Mouse (Mus musculus): ENCODE data around the gene Gm20696. TPM values are rescaled to one million over a fixed set of nuclear protein-coding genes. Genes with fewer than 3 reads are reported as not detected.

Gene Gm20696
- total and polyA plus RNA-seq, 2 experiments from 2014 or later, result 2.5 to 3.6 TPM

- Histone ChIP-seq H3K4me1 (ENCODE audit: insufficient read depth, low read length) (no peaks in the 10 kb centered on the region; the same call in 1 of the 2 replicates), H3K27ac (no peak overlapping the region), H3K27me3 (ENCODE audit: insufficient read depth, low read length) (no peaks in the 10 kb centered on the region), H3K4me2 (ENCODE audit: low read depth, low read length) (no peak overlapping the region), H3K9me3 (ENCODE audit: low read length) (no peaks in the 10 kb centered on the region), H3K4me3 (ENCODE audit: low read length) (no peak overlapping the region), H3K36me3 (ENCODE audit: insufficient read depth, low read length) (no peaks in the 10 kb centered on the region), H3K9ac (replicated peaks; ENCODE audit: low read length) (no peak overlapping the region)
- 37% methylated on average over 7 of the region's 7 CpGs for WGBS
- DNase-seq (ENCODE audit: low spot score) (peak; percentile 61), ATAC-seq (no peak)
- TF ChIP-seq CTCF (IDR thresholded peaks at IDR 0.05; ENCODE audit: low read depth), result no peak
Measured at GRCm38 (mm10) chr6:99463906-99464305, 202.7 kb downstream of the Gm20696 start.

DNA sequence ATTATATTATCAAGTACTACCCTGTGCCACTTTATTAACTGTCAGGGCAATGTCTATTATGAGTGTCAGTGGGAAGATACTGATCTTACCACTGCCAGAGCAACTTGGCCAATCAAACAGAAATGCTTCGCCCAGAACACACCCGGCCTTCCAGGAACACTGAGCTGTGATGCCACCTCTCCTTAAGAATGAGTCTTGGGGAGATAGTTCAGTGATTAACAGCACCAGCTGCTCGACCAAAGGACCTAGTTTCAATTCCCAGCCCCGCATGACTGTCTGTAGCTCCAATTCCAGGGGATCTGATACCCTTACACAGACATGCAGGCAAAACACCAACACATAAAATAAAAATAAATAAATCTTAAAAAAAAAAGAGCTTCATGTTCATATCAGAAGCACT is 207.8 kb downstream of the Gm20696 start:
- H3K27ac ChIP-seq, result no peak overlapping the region
- no peaks in the 10 kb centered on the region for H3K36me3 ChIP-seq (ENCODE audit: insufficient read depth, low read length)
- DNase-seq (ENCODE audit: low spot score), result no peak
- no peak overlapping the region for H3K4me3 ChIP-seq (ENCODE audit: low read length)
- WGBS, result 89% methylated on average over 4 of the region's 4 CpGs
- no peaks in the 10 kb centered on the region for H3K27me3 ChIP-seq (ENCODE audit: insufficient read depth, low read length)
- H3K9me3 ChIP-seq (ENCODE audit: low read length), result no peaks in the 10 kb centered on the region
- TF ChIP-seq CTCF (IDR thresholded peaks at IDR 0.05; ENCODE audit: low read depth), result no peak
- H3K4me2 ChIP-seq (ENCODE audit: low read depth, low read length), result no peak overlapping the region
- no peak overlapping the region for H3K9ac ChIP-seq (replicated peaks; ENCODE audit: low read length)
- H3K4me1 ChIP-seq (ENCODE audit: insufficient read depth, low read length), result no peaks in the 10 kb centered on the region
- no peak for ATAC-seq

- no peak for TF ChIP-seq CTCF (IDR thresholded peaks at IDR 0.05; ENCODE audit: low read depth)
- ATAC-seq (no peak), DNase-seq (ENCODE audit: low spot score) (no peak)
- WGBS, result 83% methylated on average over 7 of the region's 7 CpGs
- Histone ChIP-seq H3K4me3 (ENCODE audit: low read length) (no peak overlapping the region), H3K27ac (no peak overlapping the region), H3K4me2 (ENCODE audit: low read depth, low read length) (no peak overlapping the region), H3K36me3 (ENCODE audit: insufficient read depth, low read length) (no peaks in the 10 kb centered on the region), H3K9ac (replicated peaks; ENCODE audit: low read length) (no peak overlapping the region), H3K4me1 (ENCODE audit: insufficient read depth, low read length) (no peaks in the 10 kb centered on the region), H3K27me3 (ENCODE audit: insufficient read depth, low read length) (no peaks in the 10 kb centered on the region), H3K9me3 (ENCODE audit: low read length) (no peaks in the 10 kb centered on the region)
Measured at GRCm38 (mm10) chr6:99453763-99454520, 212.7 kb downstream of the Gm20696 start.

GRCm38 (mm10) chr6:99452638-99453185 is 213.9 kb downstream of the Gm20696 start:
- Histone ChIP-seq H3K27me3 (ENCODE audit: insufficient read depth, low read length) (no peaks in the 10 kb centered on the region), H3K9ac (replicated peaks; ENCODE audit: low read length) (no peak overlapping the region), H3K36me3 (ENCODE audit: insufficient read depth, low read length) (no peaks in the 10 kb centered on the region), H3K4me3 (ENCODE audit: low read length) (no peak overlapping the region), H3K4me2 (ENCODE audit: low read depth, low read length) (no peak overlapping the region), H3K9me3 (ENCODE audit: low read length) (no peaks in the 10 kb centered on the region), H3K27ac (no peak overlapping the region), H3K4me1 (ENCODE audit: insufficient read depth, low read length) (no peaks in the 10 kb centered on the region)
- ATAC-seq (no peak), DNase-seq (ENCODE audit: low spot score) (no peak)
- 78% methylated on average over 2 of the region's 2 CpGs for WGBS
- TF ChIP-seq CTCF (IDR thresholded peaks at IDR 0.05; ENCODE audit: low read depth), result no peak; the same call in 1 of the 2 replicates

DNA sequence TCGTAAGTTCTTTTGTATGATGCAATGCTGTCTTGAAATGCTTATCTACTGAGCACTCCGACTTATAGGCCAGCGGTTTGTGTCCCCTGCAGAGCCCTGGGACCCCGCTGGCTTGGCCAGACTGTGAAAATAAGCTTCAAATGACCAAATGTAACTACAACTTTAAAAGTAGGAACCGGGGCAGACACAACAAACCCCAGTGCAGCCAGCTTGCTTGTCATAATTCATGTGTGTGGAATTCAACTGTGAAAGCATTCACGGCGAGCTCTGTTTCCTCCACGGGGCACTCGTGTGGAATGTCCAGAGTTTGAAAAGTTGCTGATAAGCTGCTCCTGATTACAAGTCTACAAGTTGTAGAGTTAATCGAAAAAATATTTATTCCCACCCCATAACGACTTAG is 215.1 kb downstream of the Gm20696 start:
- no peaks in the 10 kb centered on the region for H3K36me3 ChIP-seq (ENCODE audit: insufficient read depth, low read length)
- no peaks in the 10 kb centered on the region for H3K9me3 ChIP-seq (ENCODE audit: low read length)
- H3K4me1 ChIP-seq (ENCODE audit: insufficient read depth, low read length), result no peaks in the 10 kb centered on the region
- TF ChIP-seq CTCF (IDR thresholded peaks at IDR 0.05; ENCODE audit: low read depth), result no peak
- no peak for ATAC-seq
- no peak for DNase-seq (ENCODE audit: low spot score)
- H3K4me3 ChIP-seq (ENCODE audit: low read length), result no peak overlapping the region
- no peak overlapping the region for H3K27ac ChIP-seq
- no peak overlapping the region for H3K4me2 ChIP-seq (ENCODE audit: low read depth, low read length)
- 52% methylated on average over 11 of the region's 11 CpGs for WGBS
- H3K27me3 ChIP-seq (ENCODE audit: insufficient read depth, low read length), result no peaks in the 10 kb centered on the region
- no peak overlapping the region for H3K9ac ChIP-seq (replicated peaks; ENCODE audit: low read length)

DNA sequence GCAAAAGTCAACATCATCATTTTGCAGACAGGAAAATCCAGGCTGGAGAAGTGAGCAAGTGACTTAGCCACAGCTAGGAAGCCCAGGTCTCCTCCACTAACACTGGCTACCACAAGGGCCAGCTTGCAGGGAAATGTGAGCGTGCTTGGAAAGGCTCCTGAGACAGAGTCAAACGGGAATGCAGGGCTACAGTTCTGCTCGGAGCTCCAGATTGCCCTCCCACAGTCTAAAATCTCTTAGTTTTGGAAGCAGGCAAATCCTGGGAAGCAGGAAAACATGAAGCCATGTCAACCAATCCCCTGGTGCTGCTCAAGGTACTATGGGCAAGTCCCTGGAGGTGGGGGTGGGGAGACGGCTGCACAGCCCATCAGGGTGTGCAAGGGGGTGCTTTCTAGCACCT is 219.2 kb downstream of the Gm20696 start:
- no peaks in the 10 kb centered on the region for H3K9me3 ChIP-seq (ENCODE audit: low read length)
- H3K9ac ChIP-seq (replicated peaks; ENCODE audit: low read length), result no peak overlapping the region
- no peak for TF ChIP-seq CTCF (IDR thresholded peaks at IDR 0.05; ENCODE audit: low read depth)
- H3K36me3 ChIP-seq (ENCODE audit: insufficient read depth, low read length), result no peaks in the 10 kb centered on the region
- no peak overlapping the region for H3K4me3 ChIP-seq (ENCODE audit: low read length)
- no peak overlapping the region for H3K4me2 ChIP-seq (ENCODE audit: low read depth, low read length)
- 82% methylated on average over 4 of the region's 4 CpGs for WGBS
- no peaks in the 10 kb centered on the region for H3K27me3 ChIP-seq (ENCODE audit: insufficient read depth, low read length)
- no peak overlapping the region for H3K27ac ChIP-seq
- no peaks in the 10 kb centered on the region for H3K4me1 ChIP-seq (ENCODE audit: insufficient read depth, low read length)
- no peak for DNase-seq (ENCODE audit: low spot score)
- no peak for ATAC-seq

DNA sequence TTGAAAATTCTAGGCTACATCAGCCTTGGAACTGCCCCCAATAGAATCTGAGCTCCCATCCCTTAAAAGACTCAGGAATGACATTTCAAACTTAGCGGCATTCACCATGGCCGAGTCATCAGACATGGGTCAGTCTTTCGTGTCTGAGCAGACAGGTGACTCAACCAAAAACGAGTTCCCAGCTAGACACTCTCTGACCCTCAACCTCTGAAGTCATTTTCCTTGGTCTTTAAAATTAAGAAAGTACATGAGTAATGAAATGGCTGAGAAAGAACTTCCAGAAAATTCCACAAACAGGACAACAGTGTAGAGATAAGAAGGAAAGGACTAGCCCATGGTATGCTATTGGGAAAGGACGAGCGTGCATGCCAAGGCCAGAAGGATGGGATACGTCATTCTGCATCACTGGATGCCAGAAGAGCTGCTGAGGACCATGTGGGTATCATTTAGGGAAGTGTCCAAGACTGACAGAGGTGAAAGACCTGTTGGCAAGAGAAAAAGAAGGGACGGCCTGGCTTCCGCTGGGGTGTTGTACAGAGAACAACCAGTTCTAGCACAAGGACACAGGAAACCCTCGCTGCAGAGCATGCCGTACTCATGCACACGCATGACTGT is 219.7 kb downstream of the Gm20696 start:
- Histone ChIP-seq H3K36me3 (ENCODE audit: insufficient read depth, low read length) (no peaks in the 10 kb centered on the region), H3K9me3 (ENCODE audit: low read length) (no peaks in the 10 kb centered on the region), H3K9ac (replicated peaks; ENCODE audit: low read length) (no peak overlapping the region), H3K4me1 (ENCODE audit: insufficient read depth, low read length) (no peaks in the 10 kb centered on the region), H3K27me3 (ENCODE audit: insufficient read depth, low read length) (no peaks in the 10 kb centered on the region), H3K27ac (no peak overlapping the region), H3K4me2 (ENCODE audit: low read depth, low read length) (no peak overlapping the region), H3K4me3 (ENCODE audit: low read length) (no peak overlapping the region)
- no peak for DNase-seq (ENCODE audit: low spot score)
- 88% methylated on average over 12 of the region's 12 CpGs for WGBS
- no peak for ATAC-seq
- TF ChIP-seq CTCF (IDR thresholded peaks at IDR 0.05; ENCODE audit: low read depth), result no peak

All from hindbrain, postnatal 0 days (tissue).